ENCODE assay signal across 8 mouse cellular contexts in the genomic region with DNA sequence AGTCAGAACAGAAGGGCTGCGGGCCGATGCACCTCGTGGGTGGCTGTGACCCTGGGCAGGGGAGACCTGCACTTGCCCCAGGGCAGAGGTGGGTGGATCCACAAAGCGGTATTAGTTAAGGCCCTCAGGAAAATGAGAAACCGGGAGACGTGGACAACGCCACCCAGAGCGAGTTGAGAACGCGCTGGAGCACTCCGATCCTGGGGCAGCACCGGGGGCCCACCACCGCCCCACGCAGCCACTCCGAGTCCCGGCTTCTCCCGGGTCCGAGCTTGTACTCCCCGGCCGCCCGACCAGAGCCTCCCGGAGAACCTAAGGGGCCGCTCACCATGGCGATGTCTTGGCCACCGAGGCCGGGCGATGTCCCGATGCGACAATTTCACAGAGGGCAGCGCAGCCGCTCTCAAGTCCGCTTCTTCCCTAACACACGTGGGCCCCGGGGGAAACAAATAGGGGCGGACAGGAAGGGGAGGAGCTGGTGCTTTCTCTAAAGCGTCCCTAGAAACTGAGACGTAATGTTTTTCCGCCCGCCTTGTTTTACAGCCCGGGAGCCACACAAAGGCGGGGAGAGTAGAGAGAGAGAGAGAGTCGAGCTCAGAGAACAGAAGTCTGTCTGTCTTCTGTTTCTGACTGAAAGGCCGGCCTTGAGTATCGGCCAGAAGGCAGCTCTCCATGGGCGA. TPM values are rescaled to one million over a fixed set of nuclear protein-coding genes. Genes with fewer than 3 reads are reported as not detected.
DNase-seq lines count a peak whose midpoint lies in the region; ATAC-seq and TF ChIP-seq lines count a peak whose summit lies in the region.

Gene Tma16, minus strand, starts transcription at position 447 of the 680 bp plus-strand sequence.

- no peak for TF ChIP-seq EP300 in liver, embryonic 14.5 days (IDR thresholded peaks at IDR 0.05; ENCODE audit: low read depth)
- TF ChIP-seq EP300 in stomach, postnatal 0 days (optimal IDR thresholded peaks at IDR 0.05) = no peak

- H3K9ac ChIP-seq in heart, embryonic 15.5 days = peak within 1 kb of the TSS; percentile 94
- peak within 1 kb of the TSS; percentile 78 for H3K9ac ChIP-seq in liver, embryonic 14.5 days (replicated peaks)
- H3K9ac ChIP-seq in neural tube, embryonic 11.5 days (ENCODE audit: low read length) = peak within 1 kb of the TSS; percentile 84
- peak within 1 kb of the TSS; percentile 86 for H3K9ac ChIP-seq in stomach, postnatal 0 days (ENCODE audit: low read length)

- no peaks in the 10 kb centered on the region for H3K27me3 ChIP-seq in forebrain, embryonic 10.5 days (ENCODE audit: poor library complexity, severe bottlenecking)
- no peaks in the 10 kb centered on the region for H3K27me3 ChIP-seq in heart, embryonic 15.5 days
- no peaks in the 10 kb centered on the region for H3K27me3 ChIP-seq in liver, embryonic 14.5 days (ENCODE audit: control insufficient read depth, insufficient read depth, low read length)
- no peaks in the 10 kb centered on the region for H3K27me3 ChIP-seq in neural tube, embryonic 11.5 days (ENCODE audit: control insufficient read depth, insufficient read depth, low read length)
- no peaks in the 10 kb centered on the region for H3K27me3 ChIP-seq in stomach, postnatal 0 days (ENCODE audit: control insufficient read depth, insufficient read depth, low read length)

- H3K27ac ChIP-seq in forebrain, embryonic 10.5 days = peak within 1 kb of the TSS; percentile 90
- H3K27ac ChIP-seq in heart, embryonic 15.5 days = peak within 1 kb of the TSS; percentile 50
- H3K27ac ChIP-seq in liver, embryonic 14.5 days = no peak within 1 kb of the TSS
- peak within 1 kb of the TSS; percentile 46; the same call in 1 of the 2 replicates for H3K27ac ChIP-seq in neural tube, embryonic 11.5 days (ENCODE audit: low read depth, low read length)
- no peak within 1 kb of the TSS for H3K27ac ChIP-seq in stomach, postnatal 0 days (replicated peaks)

- DNase-seq in c-Kit-negative CD71-positive TER-119-positive erythroid progenitor cells, embryonic 14.5 days (ENCODE audit: low read depth, low spot score) = peak; percentile 52
- DNase-seq in forebrain, embryonic 10.5 days (ENCODE audit: extremely low spot score, low spot score) = peak; percentile 87
- DNase-seq in kidney, postnatal 25 days = peak; percentile 77 to 87
- peak; percentile 68 to 69 (median 69) for DNase-seq in liver, embryonic 14.5 days (ENCODE audit: low read depth in 3 of 3, low spot score in 3 of 3)
- DNase-seq in neural tube, embryonic 11.5 days (ENCODE audit: low spot score) = peak; percentile 91
- DNase-seq in stomach, postnatal 0 days (ENCODE audit: low spot score) = peak; percentile 83

- H3K4me3 ChIP-seq in forebrain, embryonic 10.5 days = peak within 1 kb of the TSS; percentile 92
- H3K4me3 ChIP-seq in heart, embryonic 15.5 days = peak within 1 kb of the TSS; percentile 100
- H3K4me3 ChIP-seq in liver, embryonic 14.5 days (ENCODE audit: insufficient read depth in 1 of 2, low read depth in 2 of 2, low read length in 2 of 2) = peak within 1 kb of the TSS; percentile 76 to 90
- H3K4me3 ChIP-seq in neural tube, embryonic 11.5 days (ENCODE audit: low read depth, low read length) = peak within 1 kb of the TSS; percentile 85
- H3K4me3 ChIP-seq in stomach, postnatal 0 days (ENCODE audit: low read depth, low read length) = peak within 1 kb of the TSS; percentile 94

- WGBS in forebrain, embryonic 10.5 days = under 1% methylated on average over 45 of the region's 45 CpGs
- WGBS in heart, embryonic 15.5 days = under 1% methylated on average over 45 of the region's 45 CpGs
- WGBS in liver, embryonic 14.5 days (ENCODE audit: insufficient replicate concordance) = under 1% methylated on average over 45 of the region's 45 CpGs
- WGBS in neural tube, embryonic 11.5 days = under 1% methylated on average over 44 of the region's 45 CpGs
- WGBS in stomach, postnatal 0 days = 1% methylated on average over 44 of the region's 45 CpGs

- H3K36me3 ChIP-seq in forebrain, embryonic 10.5 days (replicated peaks) = peaks cover 30% of the 10 kb centered on the region
- H3K36me3 ChIP-seq in heart, embryonic 15.5 days = peaks cover 15% of the 10 kb centered on the region; the same call in 1 of the 2 replicates
- no peaks in the 10 kb centered on the region for H3K36me3 ChIP-seq in liver, embryonic 14.5 days (replicated peaks; ENCODE audit: control insufficient read depth, insufficient read depth, low read depth)
- peaks cover 2% of the 10 kb centered on the region; the same call in 1 of the 2 replicates for H3K36me3 ChIP-seq in neural tube, embryonic 11.5 days (ENCODE audit: control insufficient read depth, insufficient read depth, low read length)
- peaks cover 4% of the 10 kb centered on the region; the same call in 1 of the 2 replicates for H3K36me3 ChIP-seq in stomach, postnatal 0 days (ENCODE audit: control insufficient read depth, insufficient read depth, low read length)

- no peaks in the 10 kb centered on the region for H3K9me3 ChIP-seq in forebrain, embryonic 10.5 days
- no peaks in the 10 kb centered on the region for H3K9me3 ChIP-seq in heart, embryonic 15.5 days (replicated peaks)
- no peaks in the 10 kb centered on the region for H3K9me3 ChIP-seq in liver, embryonic 14.5 days (ENCODE audit: control insufficient read depth, low read length)
- H3K9me3 ChIP-seq in neural tube, embryonic 11.5 days (ENCODE audit: control insufficient read depth, low read length) = no peaks in the 10 kb centered on the region
- no peaks in the 10 kb centered on the region for H3K9me3 ChIP-seq in stomach, postnatal 0 days (ENCODE audit: control insufficient read depth, low read length)

- H3K4me2 ChIP-seq in heart, embryonic 15.5 days = peak within 1 kb of the TSS; percentile 84
- peak within 1 kb of the TSS; percentile 78 for H3K4me2 ChIP-seq in liver, embryonic 14.5 days (ENCODE audit: low read depth)
- H3K4me2 ChIP-seq in neural tube, embryonic 11.5 days (ENCODE audit: low read depth) = peak within 1 kb of the TSS; percentile 55
- peak within 1 kb of the TSS; percentile 86 for H3K4me2 ChIP-seq in stomach, postnatal 0 days (replicated peaks; ENCODE audit: low read depth)

- peaks cover 18% of the 10 kb centered on the region for H3K4me1 ChIP-seq in forebrain, embryonic 10.5 days
- H3K4me1 ChIP-seq in heart, embryonic 15.5 days (replicated peaks) = peaks cover 7% of the 10 kb centered on the region
- H3K4me1 ChIP-seq in liver, embryonic 14.5 days (replicated peaks; ENCODE audit: control insufficient read depth in 2 of 2, insufficient read depth in 2 of 2, low read length in 1 of 2) = 0 out of 4 replicates have a peak, but pooled peaks cover 2% of the 10 kb centered on the region in 2 experiments
- no peaks in the 10 kb centered on the region for H3K4me1 ChIP-seq in neural tube, embryonic 11.5 days (ENCODE audit: control insufficient read depth, insufficient read depth, low read length)
- no peaks in the 10 kb centered on the region for H3K4me1 ChIP-seq in stomach, postnatal 0 days (replicated peaks; ENCODE audit: control insufficient read depth, insufficient read depth)

- TF ChIP-seq CTCF in liver, embryonic 14.5 days (IDR thresholded peaks at IDR 0.05; ENCODE audit: low read depth) = no peak
- TF ChIP-seq CTCF in stomach, postnatal 0 days (IDR thresholded peaks at IDR 0.05; ENCODE audit: low read depth) = no peak

- ATAC-seq in CD4-positive, CD25-positive, alpha-beta regulatory T cell, adult 4 months = peak; percentile 93
- peak; percentile 88 for ATAC-seq in heart, embryonic 15.5 days (replicated peaks; ENCODE audit: insufficient number of reproducible peaks, insufficient read depth, low FRiP score, low read depth)
- ATAC-seq in liver, embryonic 14.5 days (ENCODE audit: insufficient read depth) = peak; percentile 89
- ATAC-seq in neural tube, embryonic 11.5 days (ENCODE audit: insufficient read depth, low FRiP score, low TSS enrichment) = peak; percentile 96
- peak; percentile 96 for ATAC-seq in stomach, postnatal 0 days (ENCODE audit: low FRiP score, low TSS enrichment)

RNA-seq across cellular contexts. Expression of gene Tma16, which starts in this region (rescaled TPM):
- polyA plus RNA-seq in CD4-positive, CD25-positive, alpha-beta regulatory T cell, adult 4 months (2017; shearing (Covaris generic)) = 10 to 100 TPM; 14.5 to 15.3 TPM
- polyA plus RNA-seq in forebrain, embryonic 10.5 days (2016; fragmentation: Nextera tagmentation; extraction: Ambion mirVana) = 21.6 and 25.7 TPM in 2 replicates
- 6.9 TPM in 2 replicates for polyA plus RNA-seq in heart, embryonic 15.5 days (2015; fragmentation: Nextera tagmentation; extraction: Ambion mirVana)
- 2.4 and 4.4 TPM in 2 replicates for polyA plus RNA-seq in liver, embryonic 14.5 days (2012; rRNA removed)
- polyA plus RNA-seq in liver, embryonic 14.5 days (2014; fragmentation: Nextera tagmentation; extraction: Ambion mirVana) = 5.1 and 5.5 TPM in 2 replicates
- polyA plus RNA-seq in neural tube, embryonic 11.5 days (2014; fragmentation: Nextera tagmentation; extraction: Ambion mirVana) = 15.9 and 16.7 TPM in 2 replicates
- polyA plus RNA-seq in stomach, postnatal 0 days (2015; fragmentation: Nextera tagmentation; extraction: Ambion mirVana) = 6.2 and 7.1 TPM in 2 replicates

Comparison
In these comparisons a context has a peak if more than half of its experiments do, and no peak if none do; other contexts are left out.
1. H3K27ac ChIP-seq: peak in forebrain, embryonic 10.5 days (single experiment), heart, embryonic 15.5 days (single experiment) and neural tube, embryonic 11.5 days (single experiment); none in liver, embryonic 14.5 days (single experiment) and stomach, postnatal 0 days (single experiment).
2. Peak in every context shown above with its lines, with median percentiles within 50 percentile points of each other: ATAC-seq, DNase-seq, H3K4me3 ChIP-seq, H3K4me2 ChIP-seq and H3K9ac ChIP-seq.